Mouse (Mus musculus) liver, embryonic 14.5 days (tissue): ENCODE measurements at regions not wholly inside any gene's neighbourhood (a gene's known extent, or its start where the extent isn't known, plus 50 kb on each side); places are given as distances from the start of the nearest gene placed in this dataset.

Source experiments
- ATAC-seq: fragments of 200-750 bp; cut with Nextera tagmentation; 2 replicates; pipeline ENCODE4 v1.8.0; 2017; ENCODE audit warnings: moderate number of reproducible peaks, mild to moderate bottlenecking, moderate library complexity; ENCODE audit not compliant: insufficient read depth
- DNase-seq, 3 experiments: peaks; one replicate each; pipeline ENCODE4 v3.0.0-alpha.2; 2012 to 2013; ENCODE audit warnings: low read depth in 3 of 3, low spot score in 3 of 3
- H3K27ac ChIP-seq: fragments of 300-500 bp; sonication (generic); 2 replicates; pipeline ENCODE4 v1.5.1; 2014; ENCODE audit warnings: moderate library complexity, mild to moderate bottlenecking, control low read depth, inconsistent platforms
- H3K27me3 ChIP-seq: fragments of 300-500 bp; sonication (generic); 2 replicates; pipeline ENCODE4 v1.6.1; 2014; ENCODE audit warnings: mild to moderate bottlenecking, low read length, moderate library complexity; ENCODE audit not compliant: control insufficient read depth, insufficient read depth
- H3K36me3 ChIP-seq: fragments of 300-500 bp; sonication (generic); replicated peaks from 2 replicates; pipeline ENCODE4 v1.6.1; 2014; ENCODE audit warnings: low read depth; ENCODE audit not compliant: control insufficient read depth, insufficient read depth
- H3K4me1 ChIP-seq, 2 experiments: fragments of 200-500 bp in 1 of 2; fragments of 300-500 bp in 1 of 2; sonication (generic) in 1 of 2; replicated peaks; 2 replicates each; pipeline ENCODE4 v1.6.1; 2012 to 2014; ENCODE audit warnings: antibody characterized with exemption in 1 of 2, inconsistent platforms in 1 of 2, low read length in 1 of 2; ENCODE audit not compliant: control insufficient read depth in 2 of 2, insufficient read depth in 2 of 2
- H3K4me2 ChIP-seq: fragments of 300-500 bp; sonication (generic); 2 replicates; pipeline ENCODE4 v1.6.1; 2014; ENCODE audit warnings: low read depth, mild to moderate bottlenecking, control low read depth, moderate library complexity
- H3K4me3 ChIP-seq, 2 experiments: fragments of 200-500 bp in 1 of 2; fragments of 300-500 bp in 1 of 2; sonication (generic) in 1 of 2; 2 replicates each; pipeline ENCODE4 v1.5.1; 2012 to 2014; ENCODE audit warnings: low read depth in 2 of 2, low read length in 2 of 2, mild to moderate bottlenecking in 2 of 2, control low read depth in 1 of 2, inconsistent platforms in 1 of 2, moderate library complexity in 1 of 2; ENCODE audit not compliant: insufficient read depth in 1 of 2
- H3K9ac ChIP-seq: fragments of 300-500 bp; sonication (generic); replicated peaks from 2 replicates; pipeline ENCODE4 v1.6.1; 2014; ENCODE audit warnings: mild to moderate bottlenecking, control low read depth, moderate library complexity
- H3K9me3 ChIP-seq: fragments of 300-500 bp; sonication (generic); 2 replicates; pipeline ENCODE4 v1.6.1; 2016; ENCODE audit warnings: low read length, mixed read lengths; ENCODE audit not compliant: control insufficient read depth
- CTCF ChIP-seq: IDR thresholded peaks from 2 replicates; pipeline ENCODE4 v1.5.1; 2016; ENCODE audit warnings: antibody characterized with exemption, low read depth, control low read depth
- EP300 ChIP-seq: IDR thresholded peaks from 2 replicates; pipeline ENCODE4 v1.6.1; 2016; ENCODE audit warnings: antibody characterized with exemption, low read depth
- WGBS: fragments of 180-500 bp; shearing (Covaris S2); extraction: QIAGEN DNeasy Blood & Tissue Kit; methylation state at CpG from one replicate; pipeline ENCODE4 v1.1.7; 2014; ENCODE audit not compliant: insufficient replicate concordance; 5-methylcytosine and 5-hydroxymethylcytosine counted together

- Histone ChIP-seq H3K36me3 (no peaks in the 10 kb centered on the region), H3K27ac (no peak overlapping the region), H3K4me1 (no peaks in the 10 kb centered on the region), H3K9me3 (no peaks in the 10 kb centered on the region), H3K9ac (no peak overlapping the region), H3K4me3 (no peak overlapping the region), H3K4me2 (no peak overlapping the region), H3K27me3 (no peaks in the 10 kb centered on the region)
- 61% methylated on average over 2 of the region's 2 CpGs for WGBS
- TF ChIP-seq CTCF, result no peak
- TF ChIP-seq EP300, result no peak
- ATAC-seq (no peak), DNase-seq (no peak)
These were observed 735.7 kb downstream of the 1700064H15Rik start for GRCm38 (mm10) chr3:18892813-18893212.

GRCm38 (mm10) chr3:18905769-18906168 is 722.7 kb downstream of the 1700064H15Rik start:
- WGBS, result 20% methylated on average over 3 of the region's 3 CpGs
- H3K9ac ChIP-seq, result no peak overlapping the region

GRCm38 (mm10) chr3:18906210-18906609 is 722.3 kb downstream of the 1700064H15Rik start:
- no peak for ATAC-seq
- no peak overlapping the region for H3K9ac ChIP-seq
- no peak overlapping the region for H3K4me3 ChIP-seq
- H3K36me3 ChIP-seq, result no peaks in the 10 kb centered on the region
- no peaks in the 10 kb centered on the region for H3K9me3 ChIP-seq
- TF ChIP-seq EP300, result no peak
- no peak for TF ChIP-seq CTCF
- no peak for DNase-seq
- no peak overlapping the region for H3K4me2 ChIP-seq
- no peak overlapping the region for H3K27ac ChIP-seq
- no peaks in the 10 kb centered on the region for H3K4me1 ChIP-seq
- 50% methylated on average over 5 of the region's 5 CpGs for WGBS
- H3K27me3 ChIP-seq, result no peaks in the 10 kb centered on the region

More at GRCm38 (mm10) chr3:18905769-18906168, 722.7 kb downstream of the 1700064H15Rik start:
- TF ChIP-seq EP300, result no peak
- no peak for TF ChIP-seq CTCF
- no peak for ATAC-seq
- Histone ChIP-seq H3K4me3 (no peak overlapping the region), H3K9me3 (no peaks in the 10 kb centered on the region), H3K27ac (no peak overlapping the region), H3K27me3 (no peaks in the 10 kb centered on the region), H3K4me2 (no peak overlapping the region), H3K36me3 (no peaks in the 10 kb centered on the region), H3K4me1 (no peaks in the 10 kb centered on the region)
- no peak for DNase-seq

- Histone ChIP-seq H3K4me2 (no peak overlapping the region), H3K4me1 (no peaks in the 10 kb centered on the region), H3K9ac (no peak overlapping the region), H3K27ac (no peak overlapping the region), H3K9me3 (no peaks in the 10 kb centered on the region), H3K4me3 (no peak overlapping the region), H3K36me3 (no peaks in the 10 kb centered on the region), H3K27me3 (no peaks in the 10 kb centered on the region)
- no peak for ATAC-seq
- no peak for TF ChIP-seq EP300
- TF ChIP-seq CTCF, result no peak
- WGBS, result 62% methylated on average over 1 of the region's 1 CpGs
- DNase-seq, result no peak
These were observed 719.7 kb downstream of the 1700064H15Rik start for GRCm38 (mm10) chr3:18908737-18909136.

GRCm38 (mm10) chr3:18928401-18929104 is 699.9 kb downstream of the 1700064H15Rik start:
- DNase-seq (no peak), ATAC-seq (no peak)
- Histone ChIP-seq H3K4me3 (no peak overlapping the region), H3K4me1 (no peaks in the 10 kb centered on the region), H3K27ac (no peak overlapping the region), H3K9me3 (no peaks in the 10 kb centered on the region), H3K27me3 (no peaks in the 10 kb centered on the region), H3K36me3 (no peaks in the 10 kb centered on the region), H3K9ac (no peak overlapping the region), H3K4me2 (no peak overlapping the region)
- TF ChIP-seq CTCF, result no peak
- no peak for TF ChIP-seq EP300
- WGBS, result 58% methylated on average over 3 of the region's 3 CpGs
